Mouse (Mus musculus): ENCODE measurements at regions not wholly inside any gene's neighbourhood (a gene's known extent, or its start where the extent isn't known, plus 50 kb on each side); places are given as distances from the start of the nearest gene placed in this dataset.

GRCm38 (mm10) chr4:142485784-142486423, 246.7 kb upstream of the Kazn start:
- Histone ChIP-seq H3K9me3 (ENCODE audit: control insufficient read depth, low read length) (no peaks in the 10 kb centered on the region), H3K27me3 (ENCODE audit: control insufficient read depth, insufficient read depth, low read length) (no peaks in the 10 kb centered on the region), H3K36me3 (ENCODE audit: control insufficient read depth, insufficient read depth, low read length) (no peaks in the 10 kb centered on the region), H3K9ac (ENCODE audit: low read length) (no peak overlapping the region), H3K27ac (ENCODE audit: low read depth, low read length) (no peak overlapping the region), H3K4me2 (ENCODE audit: low read depth, low read length, severe bottlenecking) (no peak overlapping the region), H3K4me3 (ENCODE audit: low read depth, low read length) (no peak overlapping the region), H3K4me1 (replicated peaks; ENCODE audit: control insufficient read depth, insufficient read depth, low read length) (no peaks in the 10 kb centered on the region)
- WGBS: 67% methylated on average over 4 of the region's 4 CpGs
- DNase-seq (ENCODE audit: low spot score): no peak
- no peak for ATAC-seq (replicated peaks; ENCODE audit: low FRiP score)

DNA sequence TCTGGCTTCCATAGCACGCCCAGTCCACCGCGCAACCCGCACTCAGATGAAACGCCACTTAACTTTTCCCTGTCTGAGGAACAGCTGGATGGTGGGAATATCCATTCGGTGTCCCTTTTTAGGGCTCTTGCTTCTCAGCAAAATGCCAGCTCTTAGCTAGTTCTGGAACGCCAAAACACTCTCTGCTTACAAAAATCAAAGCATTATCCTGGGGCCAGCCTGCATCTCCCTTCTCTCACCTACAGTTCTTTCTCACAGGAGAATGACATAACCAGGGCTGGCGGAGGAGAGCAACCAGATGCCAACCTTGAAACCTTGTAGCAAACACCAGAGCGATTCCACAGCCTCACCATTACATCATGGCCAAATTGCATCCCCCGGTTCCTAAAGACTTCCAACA, 236.4 kb upstream of the Kazn start:
- no peaks in the 10 kb centered on the region for H3K36me3 ChIP-seq (ENCODE audit: control insufficient read depth, insufficient read depth, low read length)
- 83% methylated on average over 10 of the region's 10 CpGs for WGBS

GRCm38 (mm10) chr4:142474626-142475025, 235.4 kb upstream of the Kazn start:
- H3K9ac ChIP-seq (ENCODE audit: low read length): no peak overlapping the region
- DNase-seq (ENCODE audit: low spot score) (no peak), ATAC-seq (replicated peaks; ENCODE audit: low FRiP score) (no peak)
- H3K4me3 ChIP-seq (ENCODE audit: low read depth, low read length): no peak overlapping the region
- H3K4me1 ChIP-seq (replicated peaks; ENCODE audit: control insufficient read depth, insufficient read depth, low read length): peaks cover 5% of the 10 kb centered on the region; the same call in 1 of the 2 replicates
- H3K9me3 ChIP-seq (ENCODE audit: control insufficient read depth, low read length): no peaks in the 10 kb centered on the region
- H3K27me3 ChIP-seq (ENCODE audit: control insufficient read depth, insufficient read depth, low read length): no peaks in the 10 kb centered on the region
- H3K36me3 ChIP-seq (ENCODE audit: control insufficient read depth, insufficient read depth, low read length): no peaks in the 10 kb centered on the region
- no peak overlapping the region for H3K27ac ChIP-seq (ENCODE audit: low read depth, low read length)
- H3K4me2 ChIP-seq (ENCODE audit: low read depth, low read length, severe bottlenecking): no peak overlapping the region
- WGBS: 87% methylated on average over 7 of the region's 7 CpGs

More for the DNA sequence above, 236.4 kb upstream of the Kazn start:
- DNase-seq (ENCODE audit: low spot score): no peak
- no peak for ATAC-seq (replicated peaks; ENCODE audit: low FRiP score)
- Histone ChIP-seq H3K4me2 (ENCODE audit: low read depth, low read length, severe bottlenecking) (peak overlapping the region; percentile 11; the same call in 1 of the 2 replicates), H3K4me3 (ENCODE audit: low read depth, low read length) (0 out of 2 replicates have a peak overlapping the region, but pooled peaks have one; percentile 8), H3K9me3 (ENCODE audit: control insufficient read depth, low read length) (no peaks in the 10 kb centered on the region), H3K4me1 (replicated peaks; ENCODE audit: control insufficient read depth, insufficient read depth, low read length) (peaks cover 5% of the 10 kb centered on the region; the same call in 1 of the 2 replicates), H3K9ac (ENCODE audit: low read length) (no peak overlapping the region), H3K27me3 (ENCODE audit: control insufficient read depth, insufficient read depth, low read length) (no peaks in the 10 kb centered on the region), H3K27ac (ENCODE audit: low read depth, low read length) (no peak overlapping the region)

GRCm38 (mm10) chr4:142474018-142474417, 234.8 kb upstream of the Kazn start:
- H3K27me3 ChIP-seq (ENCODE audit: control insufficient read depth, insufficient read depth, low read length): no peaks in the 10 kb centered on the region
- no peak overlapping the region for H3K27ac ChIP-seq (ENCODE audit: low read depth, low read length)
- H3K4me1 ChIP-seq (replicated peaks; ENCODE audit: control insufficient read depth, insufficient read depth, low read length): peaks cover 5% of the 10 kb centered on the region; the same call in 1 of the 2 replicates
- no peak overlapping the region for H3K4me3 ChIP-seq (ENCODE audit: low read depth, low read length)
- no peak overlapping the region for H3K9ac ChIP-seq (ENCODE audit: low read length)
- DNase-seq (ENCODE audit: low spot score) (peak; percentile 60), ATAC-seq (replicated peaks; ENCODE audit: low FRiP score) (0 out of 2 replicates have a peak, but pooled peaks have one; percentile 58)
- no peaks in the 10 kb centered on the region for H3K9me3 ChIP-seq (ENCODE audit: control insufficient read depth, low read length)
- WGBS: 57% methylated on average over 12 of the region's 12 CpGs
- no peak overlapping the region for H3K4me2 ChIP-seq (ENCODE audit: low read depth, low read length, severe bottlenecking)
- H3K36me3 ChIP-seq (ENCODE audit: control insufficient read depth, insufficient read depth, low read length): no peaks in the 10 kb centered on the region

GRCm38 (mm10) chr4:142473284-142473683, 234.1 kb upstream of the Kazn start:
- no peak overlapping the region for H3K4me2 ChIP-seq (ENCODE audit: low read depth, low read length, severe bottlenecking)
- no peak overlapping the region for H3K27ac ChIP-seq (ENCODE audit: low read depth, low read length)
- WGBS: 79% methylated on average over 8 of the region's 8 CpGs

DNA sequence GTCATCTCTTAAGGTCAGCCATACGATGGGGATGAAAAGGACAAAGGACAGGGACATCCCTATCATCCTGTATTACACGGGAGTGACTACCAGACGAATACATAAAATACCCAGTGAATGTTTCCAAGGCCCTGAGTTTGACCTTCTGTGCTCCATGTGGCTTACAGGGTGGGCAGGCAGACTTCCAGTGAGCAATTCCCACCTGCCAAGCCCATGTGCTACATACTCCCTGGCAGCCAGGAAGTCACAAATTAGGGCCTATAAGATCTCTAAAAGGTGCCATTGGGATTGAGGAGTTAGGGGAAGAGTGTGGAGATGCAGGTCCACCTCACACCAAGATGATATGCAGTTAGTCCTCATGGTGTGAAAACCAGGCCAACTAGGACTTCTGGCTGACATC, 233.1 kb upstream of the Kazn start:
- no peak for ATAC-seq (replicated peaks; ENCODE audit: low FRiP score)
- DNase-seq (ENCODE audit: low spot score): no peak
- Histone ChIP-seq H3K9ac (ENCODE audit: low read length) (no peak overlapping the region), H3K27me3 (ENCODE audit: control insufficient read depth, insufficient read depth, low read length) (no peaks in the 10 kb centered on the region), H3K4me2 (ENCODE audit: low read depth, low read length, severe bottlenecking) (no peak overlapping the region), H3K4me3 (ENCODE audit: low read depth, low read length) (no peak overlapping the region), H3K9me3 (ENCODE audit: control insufficient read depth, low read length) (no peaks in the 10 kb centered on the region), H3K36me3 (ENCODE audit: control insufficient read depth, insufficient read depth, low read length) (no peaks in the 10 kb centered on the region), H3K4me1 (replicated peaks; ENCODE audit: control insufficient read depth, insufficient read depth, low read length) (peaks cover 5% of the 10 kb centered on the region; the same call in 1 of the 2 replicates), H3K27ac (ENCODE audit: low read depth, low read length) (no peak overlapping the region)
- WGBS: 93% methylated on average over 3 of the region's 3 CpGs

More at GRCm38 (mm10) chr4:142473284-142473683, 234.1 kb upstream of the Kazn start:
- H3K4me3 ChIP-seq (ENCODE audit: low read depth, low read length): no peak overlapping the region
- H3K27me3 ChIP-seq (ENCODE audit: control insufficient read depth, insufficient read depth, low read length): no peaks in the 10 kb centered on the region
- H3K9ac ChIP-seq (ENCODE audit: low read length): no peak overlapping the region
- H3K36me3 ChIP-seq (ENCODE audit: control insufficient read depth, insufficient read depth, low read length): no peaks in the 10 kb centered on the region
- no peak for DNase-seq (ENCODE audit: low spot score)
- H3K4me1 ChIP-seq (replicated peaks; ENCODE audit: control insufficient read depth, insufficient read depth, low read length): peaks cover 5% of the 10 kb centered on the region; the same call in 1 of the 2 replicates
- ATAC-seq (replicated peaks; ENCODE audit: low FRiP score): no peak
- no peaks in the 10 kb centered on the region for H3K9me3 ChIP-seq (ENCODE audit: control insufficient read depth, low read length)

GRCm38 (mm10) chr4:142470784-142471183, 231.6 kb upstream of the Kazn start:
- no peak for DNase-seq (ENCODE audit: low spot score)
- ATAC-seq (replicated peaks; ENCODE audit: low FRiP score): no peak
- 92% methylated on average over 6 of the region's 6 CpGs for WGBS

GRCm38 (mm10) chr4:142467920-142468319, 228.7 kb upstream of the Kazn start:
- Histone ChIP-seq H3K9ac (ENCODE audit: low read length) (no peak overlapping the region), H3K4me1 (replicated peaks; ENCODE audit: control insufficient read depth, insufficient read depth, low read length) (no peaks in the 10 kb centered on the region), H3K9me3 (ENCODE audit: control insufficient read depth, low read length) (no peaks in the 10 kb centered on the region), H3K4me3 (ENCODE audit: low read depth, low read length) (no peak overlapping the region), H3K36me3 (ENCODE audit: control insufficient read depth, insufficient read depth, low read length) (no peaks in the 10 kb centered on the region), H3K4me2 (ENCODE audit: low read depth, low read length, severe bottlenecking) (no peak overlapping the region), H3K27ac (ENCODE audit: low read depth, low read length) (no peak overlapping the region), H3K27me3 (ENCODE audit: control insufficient read depth, insufficient read depth, low read length) (no peaks in the 10 kb centered on the region)
- WGBS: 73% methylated on average over 6 of the region's 6 CpGs
- DNase-seq (ENCODE audit: low spot score): no peak
- ATAC-seq (replicated peaks; ENCODE audit: low FRiP score): no peak

More at GRCm38 (mm10) chr4:142470784-142471183, 231.6 kb upstream of the Kazn start:
- Histone ChIP-seq H3K9me3 (ENCODE audit: control insufficient read depth, low read length) (no peaks in the 10 kb centered on the region), H3K27ac (ENCODE audit: low read depth, low read length) (no peak overlapping the region), H3K27me3 (ENCODE audit: control insufficient read depth, insufficient read depth, low read length) (no peaks in the 10 kb centered on the region), H3K4me2 (ENCODE audit: low read depth, low read length, severe bottlenecking) (no peak overlapping the region), H3K4me1 (replicated peaks; ENCODE audit: control insufficient read depth, insufficient read depth, low read length) (peaks cover 5% of the 10 kb centered on the region; the same call in 1 of the 2 replicates), H3K4me3 (ENCODE audit: low read depth, low read length) (no peak overlapping the region), H3K9ac (ENCODE audit: low read length) (no peak overlapping the region), H3K36me3 (ENCODE audit: control insufficient read depth, insufficient read depth, low read length) (no peaks in the 10 kb centered on the region)

- Histone ChIP-seq H3K27ac (ENCODE audit: low read depth, low read length) (no peak overlapping the region), H3K27me3 (ENCODE audit: control insufficient read depth, insufficient read depth, low read length) (no peaks in the 10 kb centered on the region), H3K9me3 (ENCODE audit: control insufficient read depth, low read length) (no peaks in the 10 kb centered on the region), H3K4me1 (replicated peaks; ENCODE audit: control insufficient read depth, insufficient read depth, low read length) (no peaks in the 10 kb centered on the region), H3K4me2 (ENCODE audit: low read depth, low read length, severe bottlenecking) (no peak overlapping the region), H3K9ac (ENCODE audit: low read length) (no peak overlapping the region), H3K4me3 (ENCODE audit: low read depth, low read length) (no peak overlapping the region), H3K36me3 (ENCODE audit: control insufficient read depth, insufficient read depth, low read length) (no peaks in the 10 kb centered on the region)
- no peak for ATAC-seq (replicated peaks; ENCODE audit: low FRiP score)
- DNase-seq (ENCODE audit: low spot score): no peak
- 88% methylated on average over 4 of the region's 4 CpGs for WGBS
Observed at GRCm38 (mm10) chr4:142465226-142465625, 226.0 kb upstream of the Kazn start.
